Mouse (Mus musculus) macrophage (primary cell): ENCODE measurements around the gene Foxb2. TPM values are rescaled to one million over a fixed set of nuclear protein-coding genes. Genes with fewer than 3 reads are reported as not detected.
"Not testable (repeated sequence)": the region's sequence is repeated elsewhere in the genome, so short reads cannot be mapped to it uniquely, and the experiment has no call there.

Source experiments
- H3K27ac ChIP-seq: fragments of 350-480 bp; formaldehyde crosslinking; 2 replicates; pipeline ENCODE4 v1.9.0; 2021
- H3K36me3 ChIP-seq: fragments of 350-480 bp; formaldehyde crosslinking; 2 replicates; pipeline ENCODE4 v1.9.0; 2021; ENCODE audit errors: inconsistent target
- H3K4me3 ChIP-seq: fragments of 350-480 bp; formaldehyde crosslinking; 2 replicates; pipeline ENCODE4 v1.9.0; 2021; ENCODE audit errors: inconsistent target
- H3K79me2 ChIP-seq: fragments of 350-480 bp; formaldehyde crosslinking; 2 replicates; pipeline ENCODE4 v1.9.0; 2021; ENCODE audit errors: inconsistent target
- WGBS: methylation state at CpG from one replicate; pipeline ENCODE4 v1.1.7; 2026; ENCODE audit warnings: inconsistent platforms; ENCODE audit not compliant: missing documents; 5-methylcytosine and 5-hydroxymethylcytosine counted together
- polyA plus RNA-seq: library from polyadenylated mRNA; stranded (reverse); fragments of 250-400 nt; gene quantifications from 3 replicates; pipeline ENCODE4 v1.2.4, GENCODE M21; 2018; ENCODE audit warnings: inconsistent platforms

Gene Foxb2
- polyA plus RNA-seq, 1 experiment from 2014 or later, result 0.09 TPM

DNA sequence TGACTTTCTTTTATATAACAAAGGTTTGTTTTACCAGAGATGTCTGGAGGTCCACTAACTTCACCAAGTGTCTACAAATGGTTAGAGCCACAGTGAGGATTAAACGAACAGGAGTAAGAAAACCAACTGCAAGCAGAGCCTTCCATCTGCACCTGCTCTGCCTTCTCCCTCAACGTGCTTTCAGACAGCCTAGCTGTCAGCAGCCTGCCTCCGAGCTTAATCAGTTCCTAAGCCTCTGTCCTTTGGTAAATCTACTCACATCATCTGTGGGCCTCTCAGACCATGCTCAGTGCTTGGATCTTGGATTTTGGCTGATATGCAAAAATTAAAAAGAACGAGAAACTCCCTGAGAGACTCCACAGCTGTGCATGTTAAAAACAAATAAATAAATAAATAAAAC, 15.0 kb downstream of the Foxb2 start:
- Histone ChIP-seq H3K36me3 (no peaks in the 10 kb centered on the region), H3K27ac (no peak overlapping the region), H3K4me3 (no peak overlapping the region), H3K79me2 (no peaks in the 10 kb centered on the region)
- 89% methylated on average over 4 of the region's 4 CpGs for WGBS

DNA sequence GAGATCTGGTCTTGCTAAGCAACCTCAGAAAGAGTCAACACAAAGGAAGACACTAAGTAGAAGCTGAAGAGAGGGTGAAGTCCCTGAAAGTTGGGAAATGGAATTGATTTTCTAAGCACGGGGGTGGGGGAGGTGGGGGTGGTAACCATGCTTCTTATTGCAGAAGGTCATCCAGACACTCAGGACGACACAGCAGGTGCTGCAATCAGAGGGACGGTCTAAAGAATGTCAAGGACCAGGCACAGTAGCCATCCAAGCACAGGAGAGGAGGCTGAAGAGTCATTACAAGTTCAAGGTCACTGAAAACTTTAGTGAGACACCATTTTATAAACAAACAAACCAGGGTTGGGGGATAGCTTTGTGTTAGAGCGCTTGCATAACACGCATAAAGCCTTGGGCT, 16.9 kb downstream of the Foxb2 start:
- Histone ChIP-seq H3K27ac (no peak overlapping the region), H3K36me3 (no peaks in the 10 kb centered on the region)
- WGBS, result 85% methylated on average over 5 of the region's 5 CpGs

GRCm38 (mm10) chr19:16844091-16844490, 29.5 kb downstream of the Foxb2 start:
- H3K79me2 ChIP-seq, H3K36me3 ChIP-seq, H3K27ac ChIP-seq, H3K4me3 ChIP-seq: not testable (repeated sequence)
- WGBS, result 85% methylated on average over 2 of the region's 2 CpGs

More for the DNA sequence above, 16.9 kb downstream of the Foxb2 start:
- H3K4me3 ChIP-seq, result no peak overlapping the region
- no peaks in the 10 kb centered on the region for H3K79me2 ChIP-seq

DNA sequence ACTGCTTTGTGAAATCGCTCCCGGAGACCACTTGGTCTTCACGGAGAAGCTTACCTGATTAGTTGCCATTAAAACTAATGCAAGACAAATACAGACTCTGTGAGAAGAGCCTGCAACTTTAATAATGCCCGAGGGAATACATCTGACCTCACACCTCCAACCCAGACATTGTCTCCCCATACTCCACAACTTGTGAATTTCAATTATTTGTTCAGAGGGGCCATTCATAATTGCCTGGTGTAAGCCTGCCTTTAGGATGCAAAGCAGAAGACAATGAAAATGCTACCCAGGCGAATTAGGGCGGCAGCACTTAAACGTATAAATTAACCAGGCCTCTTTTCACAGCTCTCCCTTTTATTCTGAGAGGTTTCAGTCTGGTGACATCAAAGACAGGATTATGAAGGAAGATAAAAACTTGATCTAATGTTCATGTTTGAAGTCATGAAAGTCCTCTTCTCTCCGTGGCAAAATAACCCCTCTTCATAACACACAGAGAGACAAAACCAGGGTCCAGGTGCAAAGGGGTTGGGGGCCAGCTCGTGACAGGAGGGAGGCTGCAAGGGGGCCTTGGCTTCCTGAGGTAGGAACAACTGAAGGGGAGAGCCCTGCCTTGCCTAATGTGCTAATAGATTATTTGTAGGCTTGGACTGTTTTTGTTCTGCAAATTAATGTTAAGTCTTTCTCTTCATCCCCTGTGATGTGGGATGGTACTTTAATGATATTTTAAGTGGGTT, 31.9 kb downstream of the Foxb2 start:
- Histone ChIP-seq H3K27ac (no peak overlapping the region), H3K36me3 (no peaks in the 10 kb centered on the region), H3K4me3 (no peak overlapping the region), H3K79me2 (no peaks in the 10 kb centered on the region)
- 79% methylated on average over 8 of the region's 9 CpGs for WGBS

DNA sequence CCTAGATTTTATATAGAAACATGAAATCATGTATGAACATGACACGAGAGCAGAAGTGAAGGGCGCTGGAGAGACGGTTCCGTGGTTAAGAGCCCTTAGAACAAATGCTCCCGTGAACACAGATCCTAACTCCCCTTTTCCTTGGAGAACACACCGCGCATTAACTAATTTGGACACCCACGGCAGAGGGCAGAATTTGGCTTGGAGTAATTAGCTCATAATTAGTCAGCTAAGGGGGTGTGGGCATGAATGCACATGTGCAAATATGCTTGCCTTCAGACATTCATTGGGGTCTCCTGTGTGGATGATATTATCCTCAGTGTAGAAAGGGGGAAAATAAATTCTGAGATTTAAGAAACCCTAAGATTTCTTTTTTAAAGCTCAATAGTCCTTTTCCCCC, 32.6 kb downstream of the Foxb2 start:
- no peak overlapping the region for H3K4me3 ChIP-seq
- H3K79me2 ChIP-seq, result no peaks in the 10 kb centered on the region
- 93% methylated on average over 8 of the region's 8 CpGs for WGBS

DNA sequence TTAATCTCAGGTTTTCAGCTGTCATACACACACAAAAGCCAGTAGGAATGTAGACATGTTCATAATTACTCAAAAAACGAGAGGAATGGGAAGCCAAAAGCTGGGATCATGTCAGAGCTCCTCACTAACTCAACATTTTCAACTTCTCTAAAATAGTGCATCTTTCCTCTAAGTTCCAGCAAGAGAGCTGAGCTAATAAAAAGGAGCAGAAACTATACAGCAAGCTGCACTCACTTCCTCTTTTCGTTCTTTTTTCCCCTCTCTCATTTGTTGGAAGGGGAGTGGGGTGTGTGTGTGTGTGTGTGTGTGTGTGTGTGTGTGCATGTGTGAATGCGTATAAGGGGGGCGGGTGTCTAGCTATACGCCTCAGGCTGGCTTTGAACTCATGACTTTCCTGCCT, 45.9 kb downstream of the Foxb2 start:
- WGBS, result 12% methylated on average over 5 of the region's 5 CpGs
- H3K4me3 ChIP-seq, result no peak overlapping the region
- no peak overlapping the region for H3K27ac ChIP-seq
- H3K79me2 ChIP-seq, result no peaks in the 10 kb centered on the region
- no peaks in the 10 kb centered on the region for H3K36me3 ChIP-seq

More for the DNA sequence above, 32.6 kb downstream of the Foxb2 start:
- Histone ChIP-seq H3K27ac (no peak overlapping the region), H3K36me3 (no peaks in the 10 kb centered on the region)

DNA sequence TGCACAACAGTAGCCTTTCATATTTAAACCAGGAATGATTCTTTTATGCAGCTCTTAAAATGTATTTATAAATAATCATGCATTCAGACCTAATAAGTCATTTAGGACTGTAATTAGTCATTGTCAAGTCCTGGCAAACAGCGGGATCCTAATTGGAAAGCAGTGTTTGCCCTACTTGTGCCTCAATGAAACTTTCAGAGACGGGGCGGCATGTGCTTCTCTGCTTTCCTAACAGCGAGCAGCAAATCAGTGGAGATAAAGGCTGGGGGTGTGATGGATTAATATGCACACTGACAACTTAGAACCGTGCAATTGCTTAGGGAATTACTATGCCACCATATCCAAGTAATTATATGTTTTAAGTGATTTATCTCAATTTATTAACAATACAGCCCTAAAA, 48.4 kb downstream of the Foxb2 start:
- no peaks in the 10 kb centered on the region for H3K36me3 ChIP-seq
- 89% methylated on average over 5 of the region's 5 CpGs for WGBS
- H3K4me3 ChIP-seq, result no peak overlapping the region
- no peak overlapping the region for H3K27ac ChIP-seq
- H3K79me2 ChIP-seq, result no peaks in the 10 kb centered on the region

Other genes with a start within 250 kb of the Foxb2 start
- gene Vps13a, start 92.9 kb downstream of the Foxb2 start, polyA plus RNA-seq, result 9.3 to 10.2 TPM (median 10.1 TPM) in 3 replicates
- 3.8 to 10.1 TPM (median 3.8 TPM) in 3 replicates for gene Prune2, start 82.3 kb upstream of the Foxb2 start, polyA plus RNA-seq